Mouse (Mus musculus) liver, embryonic 14.5 days (tissue): ENCODE results near the gene Tagln2.

ENCODE experiments used
- CTCF ChIP-seq: IDR thresholded peaks from 2 replicates; pipeline ENCODE4 v1.5.1; 2016; ENCODE audit warnings: antibody characterized with exemption, low read depth, control low read depth
- EP300 ChIP-seq: IDR thresholded peaks from 2 replicates; pipeline ENCODE4 v1.6.1; 2016; ENCODE audit warnings: antibody characterized with exemption, low read depth

DNA sequence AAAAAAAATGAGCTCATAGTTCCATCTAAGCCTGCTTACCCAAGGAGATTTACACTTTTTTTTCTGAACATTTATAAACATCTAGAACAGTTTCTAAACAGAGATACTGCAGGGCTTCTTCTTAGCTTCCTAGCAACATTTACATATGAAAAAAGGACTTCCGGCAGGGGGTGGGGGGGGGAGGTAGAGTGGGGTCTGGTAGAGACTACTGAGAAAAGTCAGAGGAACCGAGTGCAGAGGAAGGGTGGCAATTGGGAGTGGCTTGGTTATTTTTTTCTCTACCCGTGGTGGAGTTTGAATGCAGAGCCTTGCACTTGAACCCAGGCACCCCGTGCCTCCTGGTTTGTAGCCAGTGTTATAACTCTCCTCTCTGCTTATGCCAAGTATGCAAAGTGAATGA, 44.4 kb upstream of the Tagln2 start:
- TF ChIP-seq CTCF, result no peak
- TF ChIP-seq EP300, result no peak
